Mouse (Mus musculus) mouse embryonic stem cell (cell line): Measurements from ENCODE around the gene Sumo3.

Source experiments
- in situ Hi-C, 2 experiments: fragments of 300-500 bp; cut with MboI; formaldehyde crosslinking; loops; 1 replicate in 1 of 2; 3 replicates in 1 of 2; pipeline ENCODE4 v1.14.3; 2019 to 2020; ENCODE audit warnings: low sequenced_read_pairs in 2 of 2, low pct_unique_long_range_greater_than_20kb in 1 of 2, mixed read lengths in 1 of 2; ENCODE audit not compliant: unreplicated experiment in 1 of 2

The Sumo3 gene

GRCm38 (mm10) chr10:77658286-77658994 is 52.5 kb downstream of the Sumo3 start:
- in situ Hi-C loops: no loop called here

- in situ Hi-C loops: no loop called here
Measured at GRCm38 (mm10) chr10:77663949-77664665, 58.2 kb downstream of the Sumo3 start.

GRCm38 (mm10) chr10:77666342-77666741 is 60.4 kb downstream of the Sumo3 start:
- in situ Hi-C loops: no loop called here

GRCm38 (mm10) chr10:77667402-77667801 is 61.5 kb downstream of the Sumo3 start:
- in situ Hi-C loops: no loop called here
